Mouse (Mus musculus) bone marrow macrophage, adult 2 months (primary cell): Measurements from ENCODE around the gene Opn4.

Experiments used
- CTCF ChIP-seq: IDR thresholded peaks from 2 replicates; pipeline ENCODE4 v1.5.1; 2012; ENCODE audit warnings: low read depth, mild to moderate bottlenecking, low read length, moderate library complexity
- POLR2A ChIP-seq: IDR thresholded peaks from 2 replicates; pipeline ENCODE4 v1.6.1; 2012; ENCODE audit warnings: mild to moderate bottlenecking, low read depth, low read length, borderline replicate concordance

DNA sequence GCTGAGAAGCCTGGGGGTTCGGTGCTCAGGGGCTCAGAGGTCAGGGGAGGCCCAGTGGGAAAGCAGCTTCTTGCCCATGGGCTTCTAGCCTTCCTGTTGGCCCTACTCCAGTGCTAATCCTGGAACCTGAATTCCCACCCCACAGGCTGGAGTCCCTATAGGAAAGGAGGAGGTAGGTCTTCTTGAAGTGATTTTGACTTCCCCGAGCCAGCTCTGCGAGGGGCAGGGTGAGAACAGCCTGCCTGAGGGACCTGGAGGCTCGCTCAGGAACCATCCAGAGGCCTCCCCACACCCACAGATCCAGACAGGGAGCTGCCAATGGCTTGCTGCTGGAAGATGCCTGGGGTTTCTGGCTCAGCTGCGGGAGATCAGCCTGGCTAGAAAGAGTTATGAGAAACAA is 32.2 kb downstream of the Opn4 start:
- TF ChIP-seq CTCF = no peak
- no peak for TF ChIP-seq POLR2A
